Mouse (Mus musculus): Measurements from ENCODE around the gene Sbsn.

GRCm38 (mm10) chr7:30761769-30762352 is 10.6 kb downstream of the Sbsn start:
- no peak for TF ChIP-seq CTCF (IDR thresholded peaks at IDR 0.05)
- TF ChIP-seq EP300 (IDR thresholded peaks at IDR 0.05): no peak
